Comparison of ENCODE assay signal across 15 mouse cellular contexts in the genomic region with DNA sequence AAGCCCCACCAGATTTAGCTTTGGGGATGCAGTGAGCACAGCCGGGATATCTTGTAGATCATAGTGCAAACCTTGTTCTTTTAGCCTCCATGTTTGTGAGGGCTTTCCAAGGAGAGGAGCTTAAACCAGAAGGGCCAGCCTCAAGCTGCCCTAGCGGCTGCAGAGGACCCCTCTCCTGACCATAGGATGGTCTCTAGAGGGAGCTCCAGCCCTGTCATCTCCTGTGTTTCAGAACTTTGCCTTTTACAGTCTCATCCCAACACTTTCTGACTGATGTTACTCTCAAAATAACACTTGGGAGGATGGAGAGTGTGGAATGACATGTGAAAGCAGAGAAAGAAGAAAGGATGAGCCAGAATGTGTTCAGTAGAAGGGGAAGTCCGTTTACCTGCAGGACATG. TPM values are rescaled to one million over a fixed set of nuclear protein-coding genes. Genes with fewer than 3 reads are reported as not detected.
DNase-seq lines count a peak whose midpoint lies in the region; ATAC-seq and TF ChIP-seq lines count a peak whose summit lies in the region.
"Had no signal": no experiment of that assay in that cellular context is flagged by ENCODE, and none has a peak within 500 bp of the region (broad histone marks: within the 10 kb centered on the region; RNA-seq: fewer than 3 reads in every experiment).

No protein-coding gene starts in this region.

- peak; percentile 85 for ATAC-seq in frontal cortex, adult (ENCODE audit: low TSS enrichment)
- ATAC-seq: forebrain, embryonic 16.5 days had no signal

- no peak overlapping the region for H3K4me3 ChIP-seq in layer of hippocampus, adult 2 months
- H3K4me3 ChIP-seq: hindbrain, embryonic 13.5 days; midbrain, embryonic 10.5 days; neural tube, embryonic 12.5 days had no signal

- H3K27ac ChIP-seq in layer of hippocampus, adult 2 months, result no peak overlapping the region
- H3K27ac ChIP-seq: hindbrain, embryonic 13.5 days; midbrain, embryonic 10.5 days; neural tube, embryonic 12.5 days had no signal

- intact Hi-C loops in gastrocnemius, postnatal 36 days (cut with DNase I), result no loop called here

- no peak for DNase-seq in frontal cortex, postnatal 14 days (ENCODE audit: low spot score in 2 of 2)
- no peak for DNase-seq in layer of hippocampus, adult 2 months (ENCODE audit: low spot score in 2 of 2)
- no peak for DNase-seq in layer of hippocampus, postnatal 14 days (ENCODE audit: low spot score in 2 of 2)
- DNase-seq in A20 (ENCODE audit: low read depth, low spot score), result peak; percentile 5
- DNase-seq in brain, adult 2 months (ENCODE audit: low read depth, low spot score), result peak; percentile 51
- no peak for DNase-seq in gastrocnemius, postnatal 36 days
- DNase-seq: adrenal gland, adult 8-10 months; right cerebral cortex, postnatal 14 days; thymus, postnatal 14 days had no signal

- peak; percentile 74 for TF ChIP-seq CTCF in layer of hippocampus, adult 2 months (conservative IDR thresholded peaks at IDR 0.05)

RNA-seq across cellular contexts. Expression of gene Lhfpl3, which starts 11.4 kb away (rescaled TPM):
- total RNA-seq in layer of hippocampus, adult 2 months (2021), result 10 to 100 TPM; 10.9 to 11.3 TPM
- total RNA-seq in layer of hippocampus, postnatal 14 days (2021), result 10 to 100 TPM; 25.7 to 27.1 TPM
- not detected for total RNA-seq in gastrocnemius, postnatal 36 days (2021)
- total RNA-seq: granulocyte monocyte progenitor cell, adult 5-6 weeks had no signal

Comparison
In these comparisons a context has a peak if more than half of its experiments do, and no peak if none do; other contexts are left out.
1. DNase-seq: peak in A20 (single experiment) and brain, adult 2 months (single experiment); none in frontal cortex, postnatal 14 days (0 of 2), layer of hippocampus, adult 2 months (0 of 2), layer of hippocampus, postnatal 14 days (0 of 2) and gastrocnemius, postnatal 36 days (0 of 2).
2. RNA of gene Lhfpl3, which starts 11.4 kb away (total RNA-seq): 25.7 to 27.1 TPM in layer of hippocampus, postnatal 14 days and 10.9 to 11.3 TPM in layer of hippocampus, adult 2 months; not detected in gastrocnemius, postnatal 36 days; every median in the first group is over 10 times any median in the second.